Mouse (Mus musculus): ENCODE measurements around the gene Smad6.

- TF ChIP-seq EP300 (IDR thresholded peaks at IDR 0.05; ENCODE audit: insufficient read depth, low read depth, low read length) = no peak
- TF ChIP-seq POLR2A (IDR thresholded peaks at IDR 0.05; ENCODE audit: insufficient read depth, low read length) = no peak
Measured at GRCm38 (mm10) chr9:63989641-63990040, 32.2 kb downstream of the Smad6 start.
